Mouse (Mus musculus): Measurements from ENCODE around the gene Hirip3.
"Not testable (repeated sequence)": the region's sequence is repeated elsewhere in the genome, so short reads cannot be mapped to it uniquely, and the experiment has no call there.

Gene Hirip3

GRCm38 (mm10) chr7:126856741-126857420 lies 4.9 kb upstream of the Hirip3 start:
- DNase-seq: no peak

GRCm38 (mm10) chr7:126860987-126861386 lies 785 bp upstream of the Hirip3 start:
- no peak for DNase-seq

- peak; percentile 99 for DNase-seq
Observed at GRCm38 (mm10) chr7:126862147-126862784, 494 bp downstream of the Hirip3 start, which contains the start of gene Ino80e. Gene Ino80e (minus strand): TSS chr7:126862377.

- no peak for DNase-seq
Observed at GRCm38 (mm10) chr7:126863791-126864190, 2.0 kb downstream of the Hirip3 start.

GRCm38 (mm10) chr7:126867534-126867933 lies 5.8 kb downstream of the Hirip3 start:
- DNase-seq: no peak

- no peak for DNase-seq
Observed at GRCm38 (mm10) chr7:126868003-126868402, 6.2 kb downstream of the Hirip3 start.

GRCm38 (mm10) chr7:126869780-126870519 lies 8.2 kb downstream of the Hirip3 start:
- peak; percentile 95 for DNase-seq

GRCm38 (mm10) chr7:126870520-126870891 lies 8.7 kb downstream of the Hirip3 start:
- peak; percentile 92 for DNase-seq

- peak; percentile 60 for DNase-seq
Observed at GRCm38 (mm10) chr7:126877239-126877638, 15.5 kb downstream of the Hirip3 start.

GRCm38 (mm10) chr7:126881040-126881439 lies 19.3 kb downstream of the Hirip3 start:
- peak; percentile 98 for DNase-seq

GRCm38 (mm10) chr7:126883731-126884181 lies 22.0 kb downstream of the Hirip3 start:
- DNase-seq: peak; percentile 97

GRCm38 (mm10) chr7:126884286-126885164 lies 22.8 kb downstream of the Hirip3 start, which contains the start of gene Taok2:
Gene Taok2 (minus strand): TSS chr7:126884703.
- peak; percentile 100 for DNase-seq

GRCm38 (mm10) chr7:126887281-126887680 lies 25.5 kb downstream of the Hirip3 start:
- DNase-seq: no peak

- peak; percentile 94 for DNase-seq
Observed at GRCm38 (mm10) chr7:126888852-126889251, 27.1 kb downstream of the Hirip3 start.

- peak; percentile 94 for DNase-seq
Observed at GRCm38 (mm10) chr7:126896912-126897311, 35.1 kb downstream of the Hirip3 start.

GRCm38 (mm10) chr7:126897390-126898101 lies 35.8 kb downstream of the Hirip3 start:
- DNase-seq: peak; percentile 97

- DNase-seq: peak; percentile 100
Observed at GRCm38 (mm10) chr7:126898102-126898990, 36.6 kb downstream of the Hirip3 start.

GRCm38 (mm10) chr7:126899781-126900180 lies 38.0 kb downstream of the Hirip3 start:
- DNase-seq: not testable (repeated sequence)

GRCm38 (mm10) chr7:126905590-126905989 lies 43.8 kb downstream of the Hirip3 start:
- DNase-seq: no peak

GRCm38 (mm10) chr7:126914844-126915243 lies 53.1 kb downstream of the Hirip3 start:
- DNase-seq: no peak

Data from heart, adult 11 months (tissue).